Mouse (Mus musculus) liver, embryonic 16.5 days (tissue): ENCODE measurements at regions not wholly inside any gene's neighbourhood (a gene's known extent, or its start where the extent isn't known, plus 50 kb on each side); places are given as distances from the start of the nearest gene placed in this dataset.

ENCODE experiments used
- ATAC-seq: fragments of 200-750 bp; cut with Nextera tagmentation; 2 replicates; pipeline ENCODE4 v1.8.0; 2017; ENCODE audit warnings: low read depth, mild to moderate bottlenecking, moderate number of reproducible peaks, moderate library complexity
- H3K27ac ChIP-seq: fragments of 300-500 bp; sonication (generic); 2 replicates; pipeline ENCODE4 v1.5.1; 2014; ENCODE audit warnings: mild to moderate bottlenecking, low read length
- H3K27me3 ChIP-seq: fragments of 300-500 bp; sonication (generic); 2 replicates; pipeline ENCODE4 v1.6.1; 2014; ENCODE audit warnings: low read depth, low read length, mixed read lengths; ENCODE audit not compliant: control insufficient read depth, insufficient read depth
- H3K36me3 ChIP-seq: fragments of 300-500 bp; sonication (generic); 2 replicates; pipeline ENCODE4 v1.6.1; 2014; ENCODE audit warnings: mild to moderate bottlenecking; ENCODE audit not compliant: control insufficient read depth, insufficient read depth
- H3K4me1 ChIP-seq: fragments of 300-500 bp; sonication (generic); 2 replicates; pipeline ENCODE4 v1.6.1; 2014; ENCODE audit warnings: low read depth, low read length, mixed read lengths; ENCODE audit not compliant: control insufficient read depth
- H3K4me2 ChIP-seq: fragments of 300-500 bp; sonication (generic); 2 replicates; pipeline ENCODE4 v1.6.1; 2014; ENCODE audit warnings: low read depth, low read length, mixed read lengths
- H3K4me3 ChIP-seq: fragments of 300-500 bp; sonication (generic); 2 replicates; pipeline ENCODE4 v1.5.1; 2014; ENCODE audit warnings: low read depth, mild to moderate bottlenecking, low read length
- H3K9ac ChIP-seq: fragments of 300-500 bp; sonication (generic); 2 replicates; pipeline ENCODE4 v1.6.1; 2014; ENCODE audit warnings: low read depth, low read length
- H3K9me3 ChIP-seq: fragments of 300-500 bp; sonication (generic); replicated peaks from 2 replicates; pipeline ENCODE4 v1.6.1; 2016; ENCODE audit warnings: low read length; ENCODE audit not compliant: control insufficient read depth
- WGBS: fragments of 180-500 bp; shearing (Covaris S2); extraction: QIAGEN DNeasy Blood & Tissue Kit; methylation state at CpG from one replicate; pipeline ENCODE4 v1.1.7; 2014; ENCODE audit not compliant: insufficient replicate concordance; 5-methylcytosine and 5-hydroxymethylcytosine counted together

DNA sequence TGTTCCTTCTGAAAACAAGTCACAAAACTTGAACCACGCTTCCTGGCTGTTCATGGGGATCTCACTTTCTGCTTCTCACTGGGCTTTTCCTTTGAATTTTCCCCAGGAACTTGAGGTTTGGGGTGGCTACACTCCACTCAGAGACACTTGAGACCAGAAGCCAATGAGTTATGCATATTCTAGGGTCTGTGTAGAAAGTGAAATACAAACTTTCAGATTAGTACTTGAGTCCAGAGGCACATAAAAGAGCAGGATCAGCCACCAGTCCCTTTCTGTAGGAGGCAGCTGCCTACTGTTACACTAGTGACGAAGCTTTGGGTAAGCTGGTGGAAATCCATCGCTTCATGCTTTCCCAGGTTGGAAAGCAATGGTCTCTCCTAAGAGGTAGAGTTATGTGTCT, 60.4 kb upstream of the Serpine2 start:
- Histone ChIP-seq H3K27me3 (no peaks in the 10 kb centered on the region), H3K27ac (no peak overlapping the region), H3K4me2 (no peak overlapping the region), H3K9me3 (no peaks in the 10 kb centered on the region), H3K4me1 (no peaks in the 10 kb centered on the region), H3K9ac (no peak overlapping the region), H3K4me3 (no peak overlapping the region), H3K36me3 (no peaks in the 10 kb centered on the region)
- 63% methylated on average over 3 of the region's 3 CpGs for WGBS
- ATAC-seq = no peak

DNA sequence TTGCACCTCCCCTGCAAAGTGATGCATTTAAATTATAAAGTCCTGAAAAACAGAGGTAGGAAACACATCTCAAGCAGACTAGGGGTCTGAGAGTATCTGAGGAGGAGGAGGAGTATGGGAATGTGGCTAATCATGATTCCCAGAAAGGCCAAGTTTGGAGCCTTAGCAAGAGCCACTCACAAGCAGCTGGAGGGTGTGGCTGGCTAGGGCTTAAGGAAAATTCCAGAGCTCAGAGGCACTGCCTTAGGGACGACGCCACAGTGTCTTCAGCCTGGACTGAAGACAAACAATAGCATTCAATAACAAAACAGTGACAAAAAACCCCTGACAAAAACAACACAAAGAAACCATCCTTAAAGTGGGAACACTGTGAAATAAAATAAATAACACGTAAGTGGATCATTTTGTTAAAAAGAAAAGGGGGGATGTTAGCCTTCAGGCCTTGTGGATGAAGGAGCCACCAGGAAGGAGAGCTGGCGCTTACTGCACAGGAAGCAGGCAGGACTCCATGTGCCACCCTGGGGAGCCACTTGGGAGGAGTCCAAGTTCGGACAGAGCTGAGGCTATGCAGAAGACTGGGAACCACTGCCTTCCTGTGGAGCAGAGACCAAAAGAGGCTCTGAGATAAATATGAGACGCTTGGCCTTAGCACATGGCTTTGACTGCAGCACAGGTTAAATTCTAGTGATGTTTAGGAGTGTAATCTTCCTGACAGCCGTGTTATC, 56.6 kb upstream of the Serpine2 start:
- Histone ChIP-seq H3K4me1 (no peaks in the 10 kb centered on the region), H3K36me3 (no peaks in the 10 kb centered on the region), H3K4me3 (no peak overlapping the region), H3K27me3 (no peaks in the 10 kb centered on the region), H3K9me3 (no peaks in the 10 kb centered on the region), H3K27ac (no peak overlapping the region), H3K9ac (no peak overlapping the region), H3K4me2 (no peak overlapping the region)
- ATAC-seq = no peak
- WGBS = 52% methylated on average over 7 of the region's 7 CpGs
